Mouse (Mus musculus) left cerebral cortex, postnatal 10 days (tissue): ENCODE results near the gene Zfp146. TPM values are rescaled to one million over a fixed set of nuclear protein-coding genes. Genes with fewer than 3 reads are reported as not detected.
A peak's percentile ranks its signal among the peaks of the same experiment; 100 is the strongest.
"Not testable (repeated sequence)": the region's sequence is repeated elsewhere in the genome, so short reads cannot be mapped to it uniquely, and the experiment has no call there.

Source experiments
- DNase-seq, 2 experiments: peaks; one replicate each; pipeline ENCODE4 v3.0.0; 2021 to 2022; ENCODE audit warnings: low spot score in 2 of 2, mixed read lengths in 1 of 2; ENCODE audit errors: extremely low spot score in 1 of 2
- intact Hi-C: fragments of 180-260 bp; cut with DNase I; formaldehyde crosslinking; loops from one replicate; pipeline ENCODE4 v1.15.1; 2025
- total RNA-seq, 2 experiments: library from RNA; stranded (reverse); gene quantifications; 2 replicates each; pipeline ENCODE4 v1.2.3; 2021

Gene Zfp146
- total RNA-seq, 2 experiments from 2014 or later, result 43.5 to 50.7 TPM

DNA sequence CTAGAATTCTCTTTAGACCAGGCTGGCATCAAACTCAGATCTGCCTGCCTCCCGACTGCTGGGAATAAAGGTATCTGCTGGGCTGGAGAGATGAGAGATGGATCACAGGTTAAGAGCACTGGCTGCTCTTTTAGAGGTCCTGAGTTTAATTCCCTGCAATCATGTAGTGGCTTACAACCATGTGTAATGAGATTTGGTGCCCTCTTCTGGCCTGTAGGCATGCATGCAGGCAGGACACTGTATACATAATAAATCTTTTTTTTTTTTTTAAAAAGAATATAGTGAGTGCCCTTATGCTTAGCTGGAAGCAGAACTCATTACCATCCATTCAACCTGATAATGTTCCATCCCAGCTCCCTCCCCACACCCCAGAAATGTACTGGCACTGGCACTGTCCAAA is 15.5 kb downstream of the Zfp146 start:
- DNase-seq, result no peak

DNA sequence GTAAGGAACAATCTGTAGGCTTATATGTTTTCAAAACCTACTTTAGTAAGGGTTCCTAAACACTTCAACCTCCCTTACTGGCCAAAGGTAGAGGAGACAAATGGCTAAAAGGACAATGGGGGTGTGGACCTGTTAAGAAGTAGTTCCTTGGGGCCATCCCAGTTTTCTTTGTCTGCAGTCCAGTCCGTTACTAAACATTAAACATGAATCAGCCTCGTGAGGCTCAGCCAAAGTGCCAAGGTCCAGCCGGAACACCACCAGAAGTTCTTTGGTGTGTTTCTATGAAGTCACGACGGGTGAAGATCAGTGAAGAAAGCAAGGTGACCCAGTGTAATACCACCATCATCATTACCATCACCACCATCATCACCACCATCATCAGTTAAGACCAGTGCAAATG is 22.5 kb downstream of the Zfp146 start:
- DNase-seq, result no peak
- intact Hi-C loops, result no loop called here

More for the DNA sequence above, 15.5 kb downstream of the Zfp146 start:
- intact Hi-C loops, result no loop called here

DNA sequence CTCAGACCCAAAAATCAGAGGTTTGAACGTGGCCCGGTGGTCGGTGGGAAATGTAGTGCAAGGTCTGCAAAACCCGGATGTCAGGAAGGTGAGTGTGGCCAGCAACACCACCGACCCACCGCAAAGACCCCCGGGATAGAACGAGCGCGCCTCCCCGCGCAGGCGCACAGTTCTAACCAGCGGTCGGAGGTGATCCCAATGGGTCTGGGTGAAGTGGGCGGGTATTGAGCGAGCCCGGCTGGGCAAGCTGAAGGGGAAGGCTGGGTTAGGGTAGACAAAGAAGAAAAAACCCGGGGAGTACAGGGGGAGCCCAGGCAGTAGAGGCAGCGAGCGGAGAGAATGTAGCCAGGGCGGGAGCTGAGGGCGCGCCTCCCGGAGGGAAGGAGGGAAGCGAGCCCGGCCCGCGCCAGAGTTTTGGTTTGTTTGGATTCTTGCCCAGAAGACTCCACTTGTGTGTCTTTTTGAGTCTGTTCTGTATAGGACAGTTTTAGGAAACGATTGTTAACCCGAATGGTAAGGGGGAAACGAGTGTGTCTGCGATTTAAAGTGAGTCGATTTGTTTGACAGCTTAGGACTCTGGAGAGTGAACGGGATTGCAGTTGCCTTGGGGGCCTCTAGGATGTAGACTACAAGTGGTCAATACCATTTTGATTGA is 25.9 kb downstream of the Zfp146 start:
- intact Hi-C loops, result no loop called here
- peak; percentile 80 to 89 for DNase-seq

DNA sequence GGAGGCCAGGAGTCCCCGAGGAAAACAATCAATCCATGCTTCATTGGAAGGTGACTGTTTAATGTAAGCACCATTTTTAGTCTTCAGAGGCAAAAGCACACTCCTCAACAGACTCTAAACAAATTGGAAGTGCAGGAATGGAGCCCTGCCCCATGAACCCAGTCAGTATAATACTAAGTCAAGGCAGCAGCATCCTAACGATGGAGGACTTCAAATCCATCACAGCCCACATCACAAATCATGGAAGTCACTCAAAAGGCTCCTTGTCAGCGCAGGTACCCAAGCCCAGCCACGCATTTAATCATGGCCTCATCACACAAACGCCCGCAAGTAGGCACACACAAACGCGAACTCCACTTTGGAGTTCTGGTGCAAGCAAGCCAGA is 26.4 kb downstream of the Zfp146 start:
- intact Hi-C loops, result no loop called here

DNA sequence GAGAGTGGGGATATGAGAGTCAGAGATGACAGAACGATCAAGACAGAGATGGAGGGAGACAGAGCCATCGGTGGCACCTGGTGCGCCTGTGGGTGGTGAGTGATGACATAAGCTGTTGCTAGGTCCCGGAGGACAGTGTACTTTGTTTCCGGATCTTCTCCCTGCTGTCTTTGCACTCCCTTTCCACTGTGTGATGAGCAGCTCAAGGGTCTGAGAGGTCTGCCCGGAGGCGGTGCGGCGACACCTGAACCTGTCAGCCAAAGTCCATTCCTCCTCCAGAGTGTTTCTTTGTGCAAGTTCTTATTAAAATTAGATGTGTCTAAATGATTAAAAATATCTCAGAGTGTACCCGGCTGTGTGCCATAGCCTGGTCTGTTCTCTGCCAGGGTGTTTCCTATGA is 32.7 kb downstream of the Zfp146 start:
- no peak for DNase-seq
- intact Hi-C loops, result no loop called here

More for the DNA sequence above, 26.4 kb downstream of the Zfp146 start:
- no peak for DNase-seq

DNA sequence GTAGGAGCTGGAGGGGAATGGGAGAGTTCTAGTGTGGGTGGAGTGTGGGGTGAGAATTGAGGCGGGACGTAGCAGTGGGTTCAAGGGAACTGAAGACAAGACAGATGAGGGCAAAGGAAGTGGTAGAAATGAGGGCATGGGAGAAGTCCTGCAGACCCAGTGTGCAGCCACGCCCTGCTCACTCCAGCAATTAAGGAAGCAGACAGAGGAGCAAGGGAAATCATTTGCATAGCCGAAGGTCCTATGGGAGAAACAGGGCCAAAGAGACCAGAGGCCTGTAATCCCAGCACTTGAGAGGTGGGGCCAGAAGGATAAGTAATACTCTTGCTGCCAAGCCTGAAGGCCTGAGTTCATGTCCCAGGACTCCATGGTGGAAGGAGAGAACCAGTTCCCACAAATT is 37.2 kb downstream of the Zfp146 start:
- DNase-seq, result no peak
- intact Hi-C loops, result no loop called here

DNA sequence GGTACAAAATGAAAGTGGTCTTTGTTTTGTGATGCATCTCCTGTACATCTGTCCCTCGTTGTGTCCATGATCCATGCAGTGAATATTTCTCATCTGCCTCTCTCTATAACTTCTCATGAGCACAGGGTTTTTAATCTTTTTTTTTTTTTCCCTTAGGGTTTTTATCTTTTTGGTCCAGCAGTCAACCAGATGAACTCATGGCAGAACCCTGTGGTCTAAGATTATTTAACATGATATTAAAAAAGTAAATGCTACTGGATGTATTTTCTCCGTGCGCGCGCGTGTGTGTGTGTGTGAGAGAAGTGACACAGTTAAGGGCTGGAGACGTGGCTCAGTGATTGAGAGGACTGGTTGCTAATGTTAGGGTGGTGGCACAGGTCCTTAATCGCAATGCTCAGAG is 39.6 kb downstream of the Zfp146 start:
- intact Hi-C loops, result no loop called here
- DNase-seq, result no peak

DNA sequence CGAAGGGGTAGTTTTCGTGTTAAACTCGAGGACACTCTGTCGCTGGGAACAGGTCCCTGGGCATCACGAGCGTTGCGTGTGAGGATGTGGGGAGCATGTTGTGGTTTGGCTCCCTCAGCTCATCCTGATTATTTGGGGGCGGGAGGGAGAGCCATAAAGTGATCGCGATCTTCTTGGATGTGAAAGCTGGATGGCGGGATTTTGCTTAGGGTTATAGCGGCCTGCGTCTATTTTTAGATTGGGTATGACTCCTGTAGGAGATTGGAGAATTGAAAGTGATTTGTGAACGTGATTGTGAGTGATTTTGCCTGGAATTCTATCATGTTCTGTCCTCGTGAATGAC is 47.4 kb downstream of the Zfp146 start:
- intact Hi-C loops, result no loop called here
- no peak for DNase-seq

DNA sequence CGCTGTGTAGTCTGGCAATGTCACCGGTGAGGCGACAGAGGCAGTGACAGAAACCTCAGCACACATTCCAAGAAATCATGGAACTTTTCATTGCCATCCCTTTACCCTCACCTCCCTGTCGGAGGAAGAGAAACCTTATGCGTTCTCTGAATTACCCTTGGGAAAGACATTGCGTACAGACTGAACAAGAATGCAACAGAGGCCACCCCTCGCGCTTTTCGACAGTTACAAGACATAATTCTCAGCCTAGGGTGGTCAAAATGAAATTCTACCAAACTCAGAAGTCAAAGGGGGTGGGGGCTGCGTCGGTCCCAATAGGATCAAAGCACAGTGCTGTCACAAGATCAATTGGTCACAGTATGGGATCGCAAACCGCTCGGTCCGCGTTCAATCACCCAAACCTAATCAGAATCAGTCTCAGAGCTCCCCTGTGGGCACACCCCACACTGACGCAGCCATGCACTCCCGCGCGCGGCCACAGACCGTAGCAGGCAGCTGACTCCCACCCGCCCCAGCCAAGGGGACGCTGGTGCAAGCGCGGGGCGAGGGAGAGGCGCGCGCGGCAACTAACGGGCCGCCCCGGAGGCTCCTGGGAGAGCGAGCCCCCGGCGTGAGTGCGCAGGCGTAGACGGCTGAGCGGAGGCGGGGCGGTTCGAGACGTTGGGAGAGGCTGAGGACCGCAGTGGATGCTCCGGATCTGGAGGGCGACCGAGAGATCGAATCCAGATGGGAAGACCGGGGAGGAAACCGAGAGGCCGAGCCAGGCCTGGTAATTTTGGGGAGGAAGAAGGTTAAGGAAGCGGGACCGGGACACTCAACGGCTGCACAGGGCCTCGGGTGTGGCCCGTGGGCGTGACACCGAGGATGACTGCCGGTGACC is 48.0 kb downstream of the Zfp146 start, which contains the start of gene Zfp382:
Zfp382 (plus strand) TSS at position 635 of the 880 bp plus-strand sequence.
- intact Hi-C loops, result no loop called here
- peak; percentile 82 to 95 for DNase-seq

DNA sequence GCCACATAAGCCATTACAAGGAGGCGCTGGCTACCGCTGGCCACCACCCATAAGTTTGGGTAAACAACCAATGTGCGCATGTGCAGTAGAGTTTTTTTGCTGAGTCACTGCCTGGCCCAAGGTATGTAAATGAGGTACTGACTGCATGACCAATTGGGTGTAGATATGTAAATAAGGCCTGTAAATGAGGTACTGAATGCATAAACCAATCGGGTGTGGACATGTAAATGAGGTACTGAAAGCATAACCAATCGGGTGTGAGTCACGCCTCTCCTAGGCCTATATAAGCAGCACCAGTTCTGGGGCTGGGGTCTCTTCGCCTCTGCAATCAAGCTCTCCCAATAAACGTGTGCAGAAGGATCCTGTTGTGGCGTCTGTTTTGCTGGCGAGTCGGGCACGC is 51.6 kb downstream of the Zfp146 start:
- DNase-seq, intact Hi-C loops: not testable (repeated sequence)

DNA sequence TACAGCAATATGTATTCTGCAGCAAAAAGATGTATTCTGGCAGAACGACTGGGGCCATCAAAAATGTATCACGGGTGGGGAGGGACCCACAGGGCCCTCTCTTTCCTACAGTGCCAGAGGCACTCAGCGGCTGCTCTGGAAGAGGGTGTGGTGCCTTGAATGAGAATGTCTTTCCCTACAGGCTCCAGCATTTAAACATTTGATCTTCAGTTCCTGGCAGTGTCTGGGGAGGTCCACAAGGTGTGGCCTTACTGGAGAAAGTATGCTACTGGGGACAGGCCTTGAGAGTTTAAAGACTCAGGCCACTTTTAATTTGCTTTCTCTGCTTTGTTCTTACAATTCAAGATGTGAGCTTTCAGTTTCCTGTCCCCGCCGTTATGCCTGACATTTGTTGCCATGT is 53.5 kb downstream of the Zfp146 start:
- DNase-seq, result no peak
- intact Hi-C loops, result no loop called here

Other genes starting within 250 kb of the Zfp146 start
- 10 to 100 TPM; 22.6 to 23.4 TPM for gene Zfp74, start 215.7 kb downstream of the Zfp146 start, total RNA-seq
- 1 to 10 TPM; 4.1 to 5.0 TPM for gene Zfp568, start 185.8 kb downstream of the Zfp146 start, total RNA-seq
- gene Zfp14, start 118.4 kb downstream of the Zfp146 start, total RNA-seq, result 1 to 10 TPM; 6.3 to 7.4 TPM
- gene Zfp82, start 96.8 kb downstream of the Zfp146 start, total RNA-seq, result 1 to 10 TPM; 4.6 to 4.7 TPM
- under 1 TPM in 1 of 2 experiments, not detected in 1; 0.73 TPM for gene Gm26920, start 79.3 kb downstream of the Zfp146 start, total RNA-seq
- 1 to 10 TPM; 5.5 to 8.3 TPM for gene Zfp566, start 79.2 kb downstream of the Zfp146 start, total RNA-seq
- 10 to 100 TPM; 53.8 to 57.4 TPM for gene Zfp260, start 75.0 kb downstream of the Zfp146 start, total RNA-seq
- 10 to 100 TPM; 30.6 to 34.5 TPM for gene Zfp382, start 47.8 kb downstream of the Zfp146 start, total RNA-seq
- 1 to 10 TPM; 3.6 to 4.1 TPM for gene Cox7a1, start 14.4 kb upstream of the Zfp146 start, total RNA-seq
- gene Capns1, start 29.1 kb upstream of the Zfp146 start, total RNA-seq, result 100 to 1,000 TPM; 204 TPM
- gene Polr2i, start 62.2 kb upstream of the Zfp146 start, total RNA-seq, result 10 to 100 TPM; 72.1 to 73.3 TPM
- gene Tbcb, start 62.5 kb upstream of the Zfp146 start, total RNA-seq, result 100 to 1,000 TPM; 176 to 206 TPM
- not detected for gene Ovol3, start 66.0 kb upstream of the Zfp146 start, total RNA-seq
- gene Thap8, start 110.3 kb upstream of the Zfp146 start, total RNA-seq, result under 1 TPM in 1 of 2 experiments, not detected in 1; 0.51 TPM
- gene Wdr62, start 110.7 kb upstream of the Zfp146 start, total RNA-seq, result 1 to 10 TPM; 2.5 to 3.5 TPM
- 100 to 1,000 TPM; 495 to 497 TPM for gene Clip3, start 122.0 kb upstream of the Zfp146 start, total RNA-seq
- gene Alkbh6, start 139.0 kb upstream of the Zfp146 start, total RNA-seq, result 10 to 100 TPM; 45.9 to 47.5 TPM
- gene Syne4, start 145.1 kb upstream of the Zfp146 start, total RNA-seq, result 1 to 10 TPM; 5.4 to 7.5 TPM
- under 1 TPM; 0.45 to 0.67 TPM for gene E130208F15Rik, start 152.0 kb upstream of the Zfp146 start, total RNA-seq
- gene Sdhaf1, start 154.1 kb upstream of the Zfp146 start, total RNA-seq, result 1 to 10 TPM; 7.8 to 8.2 TPM
- 10 to 100 TPM; 48.1 to 48.2 TPM for gene Lrfn3, start 193.0 kb upstream of the Zfp146 start, total RNA-seq
- gene Tyrobp, start 244.0 kb upstream of the Zfp146 start, total RNA-seq, result 10 to 100 TPM; 20.8 to 20.9 TPM